Mouse (Mus musculus) MEL (cell line): ENCODE data around the gene Unc13b.

Experiments used
- E2F4 ChIP-seq: IDR thresholded peaks from 2 replicates; pipeline ENCODE4 v1.6.1; 2011; ENCODE audit warnings: low read depth, low read length, improper control_type of control experiment, borderline replicate concordance
- EP300 ChIP-seq, 2 experiments: IDR thresholded peaks; 2 replicates each; pipeline ENCODE4 v1.6.1; 2011; ENCODE audit warnings: improper control_type of control experiment in 2 of 2, low read length in 2 of 2, low read depth in 1 of 2, mild to moderate bottlenecking in 1 of 2
- TCF12 ChIP-seq: IDR thresholded peaks from 2 replicates; pipeline ENCODE4 v1.6.1; 2014; ENCODE audit warnings: low read depth, mild to moderate bottlenecking, inconsistent platforms, low read length, improper control_type of control experiment, moderate library complexity

- TF ChIP-seq E2F4, result no peak
- TF ChIP-seq TCF12, result no peak
- peak; percentile 22 to 27; a peak in 1 of 4 replicates for TF ChIP-seq EP300 (IDR thresholded peaks at IDR 0.05; ENCODE audit: low read depth in 1 of 2, low read length in 2 of 2)
Observed at GRCm38 (mm10) chr4:43266146-43266545, 207.4 kb downstream of the Unc13b start.
